Mouse (Mus musculus) kidney, postnatal 25 days (tissue): ENCODE measurements around the gene Hsh2d.

Experiments used
- DNase-seq, 2 experiments: peaks; one replicate each; pipeline ENCODE4 v3.0.0; 2021; ENCODE audit warnings: mixed read lengths in 2 of 2

The Hsh2d gene

DNA sequence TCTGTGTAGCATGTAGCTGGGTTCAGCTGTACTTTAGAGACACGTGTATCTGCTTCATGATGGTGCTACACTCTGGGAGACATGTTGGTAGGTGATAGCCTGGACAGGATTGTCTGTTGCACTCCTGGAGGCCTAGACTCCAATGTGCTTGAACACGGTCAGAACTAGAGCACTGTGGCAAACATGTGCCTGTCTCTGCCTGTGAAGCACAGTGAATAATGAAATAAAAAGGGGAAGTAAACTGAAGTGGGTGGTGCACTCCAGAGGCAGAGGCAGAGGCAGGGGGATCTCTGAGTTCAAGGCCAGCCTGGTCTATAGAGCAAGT, 739 bp downstream of the Hsh2d start:
- DNase-seq = no peak

DNA sequence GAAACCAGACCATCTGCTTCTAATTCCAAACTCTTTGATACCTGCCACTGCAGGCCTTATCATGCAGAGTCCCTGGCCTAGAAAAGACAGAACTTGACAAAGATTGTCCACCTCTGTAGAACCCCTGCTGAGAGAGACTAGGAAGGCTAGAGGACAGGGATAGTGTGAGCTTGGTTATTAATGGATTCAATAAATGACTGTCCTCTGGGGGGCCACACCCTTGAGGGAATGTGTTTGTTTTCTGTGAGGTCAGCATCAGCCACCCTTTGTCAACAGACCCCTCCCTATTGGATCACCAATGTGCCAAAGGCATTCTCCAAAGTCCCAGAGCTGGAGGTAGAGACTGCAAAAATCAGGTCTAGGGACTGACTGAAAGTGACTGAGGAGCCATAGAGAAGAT, 2.6 kb downstream of the Hsh2d start:
- no peak for DNase-seq

DNA sequence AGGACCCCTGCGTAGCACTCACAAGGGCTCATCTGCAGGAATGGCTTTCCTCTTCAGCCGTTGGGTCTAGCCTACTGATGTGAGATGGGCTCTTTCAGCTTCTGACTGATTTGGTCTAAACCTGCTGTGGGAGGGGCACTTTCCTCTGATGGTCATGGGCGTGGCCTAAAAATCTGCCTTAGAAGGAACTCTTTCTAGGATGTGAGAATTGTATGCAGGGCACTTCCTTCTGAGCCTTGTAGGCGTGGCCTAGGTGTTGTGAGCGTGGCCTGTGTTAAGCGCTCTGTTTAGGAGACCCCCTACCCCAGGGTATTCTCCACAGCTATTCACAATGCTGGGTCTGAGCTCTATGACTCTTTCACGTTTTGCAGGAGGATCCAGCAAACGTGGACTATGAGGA, 8.6 kb downstream of the Hsh2d start:
- DNase-seq = no peak

- peak in 1 of 2 experiments; percentile 6 for DNase-seq
Measured at GRCm38 (mm10) chr8:72208582-72208981, 19.1 kb downstream of the Hsh2d start.

DNA sequence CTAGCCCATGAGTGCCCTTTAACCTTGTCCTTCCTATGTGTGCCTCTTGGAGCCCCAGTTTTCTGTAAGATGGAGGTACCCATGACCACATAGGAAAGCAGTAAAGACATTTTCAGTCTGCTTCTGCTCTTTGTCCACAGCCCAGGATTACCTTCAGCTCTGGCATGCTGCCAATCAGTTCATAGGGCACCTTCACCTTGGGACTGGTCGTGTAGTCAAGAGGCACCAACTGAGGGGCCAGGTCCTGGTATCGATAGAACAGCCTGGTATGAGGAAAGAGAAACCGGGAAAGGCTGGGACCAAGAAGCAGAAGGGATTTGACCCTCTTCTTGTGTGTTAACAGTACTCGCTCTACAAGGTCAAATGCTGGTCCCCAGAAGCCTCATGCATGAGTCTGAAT, 20.8 kb downstream of the Hsh2d start:
- DNase-seq = peak; percentile 41 to 45

GRCm38 (mm10) chr8:72210710-72211109, 21.3 kb downstream of the Hsh2d start:
- peak in 1 of 2 experiments; percentile 5 for DNase-seq

- DNase-seq = no peak
Measured at GRCm38 (mm10) chr8:72211846-72212245, 22.4 kb downstream of the Hsh2d start.

DNA sequence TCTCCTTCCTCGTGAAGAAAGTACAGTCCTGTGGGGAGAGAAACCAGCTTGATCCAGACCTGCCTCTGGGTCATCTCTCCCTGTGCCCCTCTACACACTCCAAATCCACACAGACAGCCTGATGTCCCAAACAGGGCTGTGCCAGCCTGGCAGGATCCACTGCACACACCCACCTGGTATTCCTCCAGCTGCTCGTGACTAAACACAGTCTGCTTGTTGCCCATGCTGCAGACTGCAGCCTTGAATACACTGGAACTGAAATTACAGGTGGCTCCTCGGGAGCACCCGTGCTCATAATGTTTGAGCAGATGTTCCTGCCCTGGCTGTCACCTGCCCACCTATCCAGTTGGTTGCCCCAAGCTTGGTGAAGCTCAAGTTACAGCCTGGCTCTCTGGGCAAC, 23.3 kb downstream of the Hsh2d start, which contains the start of gene Cib3:
Gene Cib3 (minus strand): TSS at position 87 of the 400 bp plus-strand sequence.
- no peak for DNase-seq

- no peak for DNase-seq
Measured at GRCm38 (mm10) chr8:72213536-72213935, 24.1 kb downstream of the Hsh2d start, which contains the start of gene Gm11034. TSS of gene Gm11034 (minus strand) at chr8:72213636.

DNA sequence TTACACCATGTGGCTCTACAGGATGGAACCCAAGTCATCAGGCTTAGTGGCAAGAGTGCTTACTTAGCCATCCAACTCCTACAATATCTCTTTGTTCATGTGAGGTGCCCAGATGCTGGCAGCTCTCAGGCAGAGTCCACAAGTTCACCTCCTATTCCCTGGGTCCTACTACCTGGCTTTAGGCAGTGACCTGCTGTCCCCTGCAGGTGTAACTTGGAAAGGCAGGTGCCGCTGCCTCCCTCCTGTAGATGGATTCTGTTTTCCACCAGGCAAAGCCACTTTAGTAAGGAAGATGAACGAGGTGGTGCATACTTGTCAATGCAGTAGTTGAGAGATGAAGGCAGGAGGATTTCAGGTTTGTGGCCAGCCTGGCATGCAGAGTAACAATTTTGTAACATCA, 25.6 kb downstream of the Hsh2d start:
- DNase-seq = peak; percentile 67 to 72

DNA sequence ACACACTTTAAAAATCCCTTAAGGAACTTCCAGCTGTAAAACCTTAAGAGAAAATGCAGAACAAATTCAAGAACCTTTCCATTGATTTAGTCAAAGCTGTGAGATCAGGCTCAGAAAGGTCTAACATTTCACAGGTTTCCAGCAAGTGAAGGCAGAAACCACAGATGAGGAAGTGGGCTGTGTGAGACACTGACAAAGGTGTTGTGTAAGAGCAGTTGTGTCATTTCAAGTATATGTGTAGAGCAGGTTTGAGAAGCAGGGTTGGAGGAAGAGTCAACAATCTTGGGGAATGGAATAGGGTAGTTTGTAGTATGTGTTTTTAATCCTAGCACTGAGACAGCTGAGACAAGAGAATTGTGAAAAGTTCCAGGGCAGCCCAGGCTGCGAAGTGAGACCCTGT, 26.4 kb downstream of the Hsh2d start:
- DNase-seq = no peak

GRCm38 (mm10) chr8:72218781-72219540, 29.5 kb downstream of the Hsh2d start:
- DNase-seq = no peak

DNA sequence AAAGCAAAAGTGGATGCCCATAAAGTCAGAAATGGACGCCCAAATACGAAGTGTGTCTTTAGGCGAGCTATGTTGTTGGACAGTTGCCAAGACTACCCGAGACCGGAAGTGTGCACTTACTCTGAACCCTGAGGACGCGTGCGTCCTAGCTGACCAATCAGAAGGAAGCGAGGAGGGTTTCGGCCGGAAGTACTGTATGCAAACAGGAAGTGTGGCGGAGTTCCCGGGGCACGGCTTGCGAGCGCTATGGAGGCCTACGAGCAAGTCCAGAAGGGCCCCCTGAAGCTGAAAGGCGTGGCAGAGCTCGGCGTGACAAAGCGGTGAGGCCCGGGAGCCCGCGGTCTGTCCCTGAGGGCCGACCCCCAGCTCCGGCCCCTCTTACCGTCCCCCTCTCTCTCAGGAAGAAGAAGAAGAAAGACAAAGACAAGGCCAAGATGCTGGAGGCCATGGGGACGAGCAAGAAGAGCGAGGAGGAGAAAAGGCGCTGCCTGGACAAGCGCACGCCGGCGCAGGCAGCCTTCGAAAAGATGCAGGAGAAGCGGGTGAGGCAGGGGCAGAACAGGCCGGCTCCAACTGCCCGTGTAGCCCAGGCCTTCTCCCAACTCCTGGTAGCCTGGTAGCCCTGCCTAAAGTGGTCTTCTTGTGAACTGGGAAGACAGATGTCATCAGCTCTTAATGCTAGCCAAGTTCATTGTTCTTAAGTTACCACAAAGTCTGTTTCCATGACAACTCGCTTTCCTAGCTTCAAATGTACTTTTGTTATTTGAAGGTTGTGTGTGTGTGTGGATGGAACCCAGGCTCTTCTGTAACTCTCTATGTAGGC, 30.3 kb downstream of the Hsh2d start, which contains the start of gene Fam32a:
Gene Fam32a (plus strand): TSS at position 190 of the 823 bp plus-strand sequence.
- DNase-seq = peak; percentile 94 to 96

DNA sequence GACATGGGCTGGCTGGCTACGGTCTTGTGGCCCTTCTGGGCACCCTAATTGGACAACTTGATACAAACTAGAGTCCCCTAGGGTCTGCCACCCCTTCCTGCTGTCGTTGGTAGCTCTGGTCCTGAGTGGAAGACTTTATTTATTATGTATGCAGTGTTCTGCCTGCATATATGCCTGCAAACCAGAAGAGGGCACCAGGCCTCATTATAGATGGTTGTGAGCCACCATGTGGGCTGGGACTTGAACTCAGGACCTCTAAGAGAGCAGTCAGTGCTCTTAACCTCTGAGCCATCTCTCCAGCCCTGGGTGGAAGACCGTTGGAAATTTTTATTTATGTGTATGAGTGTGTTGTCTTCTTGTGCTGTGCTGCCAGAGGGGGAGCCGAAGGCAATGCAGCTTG, 31.3 kb downstream of the Hsh2d start:
- no peak for DNase-seq

GRCm38 (mm10) chr8:72222656-72223055, 33.2 kb downstream of the Hsh2d start:
- no peak for DNase-seq

GRCm38 (mm10) chr8:72239499-72240402, 50.3 kb downstream of the Hsh2d start, which contains the start of gene Ap1m1:
TSS of gene Ap1m1 (plus strand) at chr8:72240018.
- DNase-seq = peak; percentile 99 to 100

- DNase-seq = no peak
Measured at GRCm38 (mm10) chr8:72240403-72240763, 50.9 kb downstream of the Hsh2d start.

DNA sequence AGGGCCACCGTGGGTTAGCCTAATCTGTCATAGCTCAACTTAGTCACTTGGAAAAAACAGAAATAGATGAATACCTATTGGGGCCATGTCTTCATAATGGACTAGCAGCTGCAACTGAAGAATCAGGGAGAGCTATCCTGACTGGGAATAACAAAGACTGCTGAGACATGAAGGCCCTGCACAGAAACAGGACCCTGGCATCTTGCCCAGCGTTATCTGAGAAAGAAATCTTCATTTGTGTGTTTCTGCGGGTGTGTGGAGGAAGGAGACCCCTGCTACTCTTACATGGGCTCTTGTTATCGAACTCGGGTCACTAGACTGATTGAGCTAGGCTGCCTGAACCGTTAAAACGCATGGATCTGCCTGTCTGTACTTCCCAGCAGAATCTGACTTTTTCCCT, 51.5 kb downstream of the Hsh2d start:
- peak in 1 of 2 experiments; percentile 34 for DNase-seq

- no peak for DNase-seq
Measured at GRCm38 (mm10) chr8:72242226-72242625, 52.8 kb downstream of the Hsh2d start.

GRCm38 (mm10) chr8:72244610-72245009, 55.2 kb downstream of the Hsh2d start:
- DNase-seq = no peak
